ENCODE assay signal across 8 mouse cellular contexts in genomic region chr15:100227031-100227662, GRCm38 (mm10). TPM values are rescaled to one million over a fixed set of nuclear protein-coding genes. Genes with fewer than 3 reads are reported as not detected.
DNase-seq lines count a peak whose midpoint lies in the region; ATAC-seq lines count a peak whose summit lies in the region.

No protein-coding gene starts in this region.

- H3K9me3 ChIP-seq in forebrain, embryonic 16.5 days (ENCODE audit: control insufficient read depth, low read length): no peaks in the 10 kb centered on the region
- peaks cover 10% of the 10 kb centered on the region for H3K9me3 ChIP-seq in lung, embryonic 16.5 days (ENCODE audit: control insufficient read depth, low read length)

- peak; percentile 43 for DNase-seq in embryo, embryonic 10 days (ENCODE audit: low spot score)
- DNase-seq in embryo, embryonic 10.5 days (ENCODE audit: low spot score): no peak
- peak; percentile 22 for DNase-seq in adrenal gland, postnatal 25 days
- peak; percentile 24 for DNase-seq in hindlimb bud, embryonic 11.5 days (ENCODE audit: extremely low spot score, low read depth, low spot score)
- peak; percentile 72 for DNase-seq in skeletal muscle tissue, adult 2 months (ENCODE audit: low read depth, low spot score)
- DNase-seq in thymus, adult 18-20 months: no peak

- H3K4me1 ChIP-seq in forebrain, embryonic 16.5 days (replicated peaks; ENCODE audit: control insufficient read depth, insufficient read depth, low read length): peaks cover 19% of the 10 kb centered on the region
- H3K4me1 ChIP-seq in lung, embryonic 16.5 days (replicated peaks; ENCODE audit: control insufficient read depth, insufficient read depth, low read length): peaks cover 14% of the 10 kb centered on the region

- no peaks in the 10 kb centered on the region for H3K36me3 ChIP-seq in forebrain, embryonic 16.5 days (ENCODE audit: control insufficient read depth, insufficient read depth)
- 0 out of 2 replicates have a peak, but pooled peaks cover 6% of the 10 kb centered on the region for H3K36me3 ChIP-seq in lung, embryonic 16.5 days (ENCODE audit: control insufficient read depth, insufficient read depth, low read length)

- peak overlapping the region; percentile 78 for H3K4me3 ChIP-seq in forebrain, embryonic 16.5 days (replicated peaks; ENCODE audit: low read length)
- H3K4me3 ChIP-seq in lung, embryonic 16.5 days (ENCODE audit: low read length): peak overlapping the region; percentile 85

- H3K4me2 ChIP-seq in forebrain, embryonic 16.5 days (ENCODE audit: low read length): peak overlapping the region; percentile 80
- peak overlapping the region; percentile 61 for H3K4me2 ChIP-seq in lung, embryonic 16.5 days (ENCODE audit: low read depth, low read length)

- WGBS in forebrain, embryonic 16.5 days: 4% methylated on average over 17 of the region's 17 CpGs
- under 1% methylated on average over 17 of the region's 17 CpGs for WGBS in lung, embryonic 16.5 days

- peak overlapping the region; percentile 100 for H3K27ac ChIP-seq in forebrain, embryonic 16.5 days (ENCODE audit: low read length)
- peak overlapping the region; percentile 100 for H3K27ac ChIP-seq in lung, embryonic 16.5 days (ENCODE audit: low read length)

- peak; percentile 47 for ATAC-seq in forebrain, embryonic 16.5 days
- peak; percentile 43 for ATAC-seq in lung, embryonic 16.5 days (ENCODE audit: low read depth)

- H3K27me3 ChIP-seq in forebrain, embryonic 16.5 days (replicated peaks; ENCODE audit: control insufficient read depth, insufficient read depth, low read length): no peaks in the 10 kb centered on the region
- no peaks in the 10 kb centered on the region for H3K27me3 ChIP-seq in lung, embryonic 16.5 days (ENCODE audit: control insufficient read depth, insufficient read depth, low read depth, low read length)

- peak overlapping the region; percentile 82 for H3K9ac ChIP-seq in forebrain, embryonic 16.5 days (replicated peaks; ENCODE audit: low read depth, low read length)
- peak overlapping the region; percentile 99 for H3K9ac ChIP-seq in lung, embryonic 16.5 days (ENCODE audit: low read length)

RNA-seq across cellular contexts. Expression of gene Atf1, which starts 0.5 kb away (rescaled TPM):
- 70.7 and 78.1 TPM in 2 replicates for total RNA-seq in adrenal gland, postnatal 25 days (2021)
- polyA plus RNA-seq in forebrain, embryonic 16.5 days (2015; fragmentation: Nextera tagmentation; extraction: Ambion mirVana): 18.9 and 21.4 TPM in 2 replicates
- 44.5 and 46.2 TPM in 2 replicates for polyA plus RNA-seq in lung, embryonic 16.5 days (2015; fragmentation: Nextera tagmentation; extraction: Ambion mirVana)

RNA-seq across cellular contexts. Expression of gene Tmprss12, which starts 53.5 kb away (rescaled TPM):
- not detected in 2 replicates for total RNA-seq in adrenal gland, postnatal 25 days (2021)
- polyA plus RNA-seq in forebrain, embryonic 16.5 days (2015; fragmentation: Nextera tagmentation; extraction: Ambion mirVana): not detected in 2 replicates
- polyA plus RNA-seq in lung, embryonic 16.5 days (2015; fragmentation: Nextera tagmentation; extraction: Ambion mirVana): not detected in 2 replicates

Comparison
In these comparisons a context has a peak if more than half of its experiments do, and no peak if none do; other contexts are left out.
1. DNase-seq: peak in embryo, embryonic 10 days (single experiment), adrenal gland, postnatal 25 days (single experiment), hindlimb bud, embryonic 11.5 days (single experiment) and skeletal muscle tissue, adult 2 months (single experiment); none in embryo, embryonic 10.5 days (single experiment) and thymus, adult 18-20 months (0 of 2).